Mouse (Mus musculus) neural tube, embryonic 15.5 days (tissue): ENCODE results near the gene Lmbr1l. TPM values are rescaled to one million over a fixed set of nuclear protein-coding genes. Genes with fewer than 3 reads are reported as not detected.

Source experiments
- ATAC-seq: fragments of 200-750 bp; cut with Nextera tagmentation; 2 replicates; pipeline ENCODE4 v1.8.0; 2017; ENCODE audit warnings: mild to moderate bottlenecking, moderate TSS enrichment, moderate library complexity; ENCODE audit not compliant: low FRiP score
- H3K27ac ChIP-seq: fragments of 300-500 bp; sonication (generic); replicated peaks from 2 replicates; pipeline ENCODE4 v1.5.1; 2015; ENCODE audit warnings: mild to moderate bottlenecking, inconsistent platforms
- H3K27me3 ChIP-seq: fragments of 300-500 bp; sonication (generic); replicated peaks from 2 replicates; pipeline ENCODE4 v1.6.1; 2015; ENCODE audit warnings: inconsistent platforms
- H3K36me3 ChIP-seq: fragments of 300-500 bp; sonication (generic); 2 replicates; pipeline ENCODE4 v1.6.1; 2015; ENCODE audit warnings: inconsistent platforms
- H3K4me1 ChIP-seq: fragments of 300-500 bp; sonication (generic); 2 replicates; pipeline ENCODE4 v1.6.1; 2015; ENCODE audit warnings: inconsistent platforms
- H3K4me2 ChIP-seq: fragments of 300-500 bp; sonication (generic); 2 replicates; pipeline ENCODE4 v1.6.1; 2015; ENCODE audit warnings: inconsistent platforms, mild to moderate bottlenecking, moderate library complexity
- H3K4me3 ChIP-seq: fragments of 300-500 bp; sonication (generic); replicated peaks from 2 replicates; pipeline ENCODE4 v1.5.1; 2015; ENCODE audit warnings: mild to moderate bottlenecking, inconsistent platforms
- H3K9ac ChIP-seq: fragments of 300-500 bp; sonication (generic); replicated peaks from 2 replicates; pipeline ENCODE4 v1.6.1; 2015; ENCODE audit warnings: mild to moderate bottlenecking, inconsistent platforms
- H3K9me3 ChIP-seq: fragments of 300-500 bp; sonication (generic); replicated peaks from 2 replicates; pipeline ENCODE4 v1.6.1; 2016; ENCODE audit warnings: inconsistent platforms
- WGBS: fragments of 180-500 bp; shearing (Covaris S2); methylation state at CpG from one replicate; pipeline ENCODE4 v1.1.7; 2015; ENCODE audit warnings: mixed read lengths; 5-methylcytosine and 5-hydroxymethylcytosine counted together
- polyA plus RNA-seq: library from polyadenylated mRNA; unstranded; fragments of >200 nt; fragmentation: Nextera tagmentation; extraction: Ambion mirVana; gene quantifications from 2 replicates; pipeline ENCODE4 v1.2.1, GENCODE M21; 2015

Lmbr1l gene
- polyA plus RNA-seq, 1 experiment from 2014 or later = 28.6 TPM

DNA sequence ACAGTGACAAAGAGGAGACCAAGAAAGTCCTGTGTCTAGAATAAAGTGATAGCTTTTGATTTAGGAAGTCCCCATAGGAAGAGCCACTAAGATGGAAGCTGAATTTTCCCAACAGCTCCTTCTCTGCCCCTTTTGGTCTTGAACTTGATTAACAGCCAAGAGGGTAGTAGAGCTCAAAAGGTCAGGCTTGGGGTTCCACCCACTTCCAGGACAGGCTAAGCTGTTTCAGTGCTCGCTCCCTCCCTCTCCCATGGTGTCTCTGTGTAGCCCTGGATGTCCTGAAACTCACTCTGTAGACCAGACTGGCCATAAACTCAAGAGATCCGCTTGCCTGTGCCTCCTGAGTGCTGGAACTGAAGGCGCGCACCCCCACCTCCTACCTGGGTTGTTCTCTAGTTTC is 2.0 kb downstream of the Lmbr1l start:
- peaks cover 23% of the 10 kb centered on the region for H3K36me3 ChIP-seq
- no peaks in the 10 kb centered on the region for H3K27me3 ChIP-seq
- H3K27ac ChIP-seq = no peak overlapping the region
- peak overlapping the region; percentile 90 for H3K4me3 ChIP-seq
- peak overlapping the region; percentile 83 for H3K9ac ChIP-seq
- ATAC-seq = no peak
- peak overlapping the region; percentile 81 for H3K4me2 ChIP-seq
- H3K9me3 ChIP-seq = no peaks in the 10 kb centered on the region
- peaks cover 30% of the 10 kb centered on the region for H3K4me1 ChIP-seq
- 79% methylated on average over 4 of the region's 4 CpGs for WGBS

DNA sequence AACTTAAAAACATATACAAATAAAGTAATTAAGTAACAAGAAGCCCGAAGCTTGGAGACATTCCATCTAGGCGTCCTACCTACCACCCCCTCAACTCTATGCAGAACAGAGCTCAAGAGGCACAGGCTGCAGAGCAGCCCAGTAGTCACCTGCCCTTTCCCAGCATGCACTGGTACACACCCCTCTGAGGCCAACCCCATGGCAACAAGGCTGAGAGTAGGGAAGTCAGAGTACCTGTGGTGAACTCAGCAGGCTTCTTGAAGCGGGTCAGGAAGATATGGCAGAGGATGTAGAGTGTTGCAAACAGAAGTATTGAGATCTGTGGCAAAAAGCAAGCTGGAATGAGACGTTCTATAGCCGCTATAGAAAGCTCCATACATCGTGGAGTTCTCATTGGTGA is 3.1 kb downstream of the Lmbr1l start:
- peaks cover 30% of the 10 kb centered on the region for H3K4me1 ChIP-seq
- H3K9me3 ChIP-seq = no peaks in the 10 kb centered on the region
- no peak overlapping the region for H3K4me3 ChIP-seq
- WGBS = 96% methylated on average over 6 of the region's 6 CpGs
- no peak overlapping the region for H3K9ac ChIP-seq
- H3K27me3 ChIP-seq = no peaks in the 10 kb centered on the region
- no peak overlapping the region for H3K4me2 ChIP-seq
- no peak overlapping the region for H3K27ac ChIP-seq
- peaks cover 33% of the 10 kb centered on the region for H3K36me3 ChIP-seq
- ATAC-seq = no peak

DNA sequence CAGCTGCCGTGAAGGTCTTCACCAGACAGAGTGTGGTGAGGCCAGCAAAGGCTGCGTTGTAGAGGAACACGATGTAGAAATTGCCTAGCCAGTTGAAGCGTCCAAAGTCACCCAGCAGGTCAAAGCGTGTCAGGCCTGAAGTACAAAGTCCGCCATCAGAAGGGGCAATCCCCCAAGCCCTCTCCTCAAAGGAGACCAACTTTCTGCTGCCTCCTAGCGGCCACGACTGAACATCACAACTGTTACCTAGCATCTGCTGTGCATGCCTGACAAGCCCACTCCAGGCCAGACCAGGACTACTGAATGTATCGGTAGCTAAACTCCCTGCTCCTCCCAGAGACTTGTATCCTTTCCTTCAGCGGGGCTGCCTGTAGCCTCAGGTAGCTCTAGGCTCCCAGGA is 13.3 kb downstream of the Lmbr1l start:
- 27% methylated on average over 10 of the region's 10 CpGs for WGBS
- Histone ChIP-seq H3K9ac (no peak overlapping the region), H3K4me1 (no peaks in the 10 kb centered on the region), H3K9me3 (no peaks in the 10 kb centered on the region), H3K27me3 (peaks cover 11% of the 10 kb centered on the region), H3K36me3 (peaks cover 58% of the 10 kb centered on the region), H3K27ac (no peak overlapping the region), H3K4me2 (no peak overlapping the region), H3K4me3 (no peak overlapping the region)
- ATAC-seq = no peak

DNA sequence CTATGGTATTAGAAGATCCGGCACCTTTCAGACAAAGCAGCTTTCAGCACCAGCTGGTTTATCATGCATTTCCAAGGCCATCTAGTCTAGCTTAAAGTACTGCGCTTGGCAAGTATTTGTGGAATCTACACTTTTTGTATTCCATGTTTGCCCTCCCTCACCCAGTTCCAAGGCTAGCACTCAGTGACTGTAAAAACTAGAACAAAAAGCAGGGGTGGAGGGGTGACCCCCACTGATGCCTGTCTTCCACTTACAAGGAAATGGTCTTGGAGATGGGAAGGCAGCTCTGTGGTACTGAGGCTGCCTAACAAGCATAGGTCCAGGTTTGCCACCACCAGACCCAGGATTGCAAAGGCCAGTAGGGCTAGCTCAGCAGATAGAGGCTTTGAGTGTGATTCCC is 15.4 kb downstream of the Lmbr1l start:
- Histone ChIP-seq H3K9me3 (no peaks in the 10 kb centered on the region), H3K27ac (no peak overlapping the region), H3K27me3 (peaks cover 32% of the 10 kb centered on the region), H3K4me3 (no peak overlapping the region), H3K4me1 (peaks cover 10% of the 10 kb centered on the region), H3K4me2 (no peak overlapping the region), H3K9ac (no peak overlapping the region), H3K36me3 (peaks cover 37% of the 10 kb centered on the region)
- ATAC-seq = no peak
- 96% methylated on average over 2 of the region's 2 CpGs for WGBS

DNA sequence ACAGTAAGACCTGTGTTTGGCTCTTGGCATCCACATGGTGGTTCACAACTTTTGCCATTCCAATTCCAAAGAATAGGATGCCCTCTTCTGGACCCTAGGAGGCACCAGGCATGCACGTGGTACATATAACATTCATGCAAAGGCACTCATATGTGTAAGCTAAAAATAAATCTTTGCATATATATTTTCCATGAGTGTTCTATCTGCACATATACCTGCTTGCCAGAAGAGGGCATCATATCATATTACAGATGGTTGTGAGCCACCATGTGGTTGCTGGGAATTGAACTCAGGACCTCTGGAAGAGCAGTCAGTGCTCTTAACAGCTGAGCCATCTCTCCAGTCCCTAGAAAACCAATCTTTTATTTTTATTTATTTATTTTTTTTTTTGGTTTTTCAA is 16.5 kb downstream of the Lmbr1l start:
- no peak overlapping the region for H3K27ac ChIP-seq
- peaks cover 27% of the 10 kb centered on the region for H3K36me3 ChIP-seq
- no peak overlapping the region for H3K9ac ChIP-seq
- WGBS = 68% methylated on average over 1 of the region's 1 CpGs
- peaks cover 42% of the 10 kb centered on the region for H3K27me3 ChIP-seq
- H3K4me3 ChIP-seq = no peak overlapping the region
- H3K4me2 ChIP-seq = no peak overlapping the region
- H3K9me3 ChIP-seq = no peaks in the 10 kb centered on the region
- ATAC-seq = no peak
- peaks cover 13% of the 10 kb centered on the region for H3K4me1 ChIP-seq

DNA sequence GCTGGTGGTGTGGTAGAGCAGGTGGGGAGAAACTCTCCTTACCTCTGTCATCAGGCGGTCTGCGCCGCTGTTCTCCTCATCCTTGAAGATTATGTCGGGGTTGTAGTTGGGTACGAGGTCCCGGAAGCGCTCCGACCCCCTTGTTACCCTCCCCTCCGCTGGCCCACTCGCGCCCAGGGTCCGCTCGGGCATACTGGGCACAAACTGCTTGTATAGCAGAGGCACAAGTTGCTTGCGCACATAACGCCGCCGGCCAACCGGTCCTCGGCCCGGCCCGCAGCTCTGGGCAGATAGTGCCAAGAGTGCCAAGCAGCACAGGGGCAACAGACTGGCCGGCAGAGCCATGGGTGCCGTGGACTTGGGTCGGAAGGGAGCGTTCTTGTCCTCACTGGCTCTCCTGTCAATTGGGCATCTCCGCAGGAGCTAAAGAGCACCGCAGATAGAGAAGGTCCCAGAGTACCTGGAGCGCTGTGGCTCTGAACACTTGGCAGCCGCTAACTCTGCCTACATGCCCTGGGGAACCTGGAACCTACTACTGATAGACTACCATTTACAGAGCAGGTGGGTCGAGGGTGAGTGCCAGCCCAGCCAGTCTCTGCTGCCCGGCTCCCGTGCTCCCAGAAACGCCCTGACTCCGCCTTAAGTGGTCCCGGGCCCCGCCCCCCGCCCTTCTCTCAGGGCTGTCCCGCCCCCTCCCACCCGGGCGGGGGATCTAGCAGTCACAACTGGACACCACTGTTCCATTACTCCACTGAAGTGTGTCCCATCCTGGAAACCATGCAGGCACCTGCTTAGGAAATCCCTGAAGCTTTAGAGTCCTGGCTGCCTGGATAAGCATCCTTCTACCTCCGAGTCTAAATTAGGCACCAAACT is 19.9 kb downstream of the Lmbr1l start, which contains the start of gene Dhh:
Dhh (minus strand) TSS at position 613 of the 873 bp plus-strand sequence.
- ATAC-seq = no peak
- Histone ChIP-seq H3K9ac (0 out of 2 replicates have a peak within 1 kb of the TSS, but pooled peaks have one; percentile 17), H3K9me3 (no peaks in the 10 kb centered on the region), H3K36me3 (peaks cover 4% of the 10 kb centered on the region; the same call in 1 of the 2 replicates), H3K4me1 (peaks cover 43% of the 10 kb centered on the region), H3K27me3 (peaks cover 76% of the 10 kb centered on the region), H3K4me3 (peak within 1 kb of the TSS; percentile 22), H3K27ac (no peak within 1 kb of the TSS), H3K4me2 (peak within 1 kb of the TSS; percentile 36)
- WGBS = 1% methylated on average over 39 of the region's 41 CpGs

DNA sequence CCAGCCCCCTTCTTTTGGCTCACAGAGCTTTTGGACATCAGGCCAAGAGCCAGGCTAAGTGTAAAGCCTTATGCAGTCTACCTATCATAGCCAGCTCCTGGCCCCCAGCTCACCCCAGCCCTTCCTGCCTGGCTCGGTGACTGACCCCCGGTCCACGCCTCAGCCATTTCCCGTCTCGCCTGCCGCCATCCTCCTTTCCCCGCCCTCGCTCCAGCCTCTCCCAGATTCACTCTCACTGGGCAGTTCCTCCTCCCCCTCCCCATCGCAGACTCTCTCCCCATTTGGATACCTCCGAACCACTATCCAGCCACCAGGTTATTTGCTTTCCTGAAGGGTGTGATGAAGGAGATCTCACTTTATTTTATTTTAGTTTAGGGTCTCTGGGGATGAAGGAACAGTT is 20.5 kb downstream of the Lmbr1l start:
- Histone ChIP-seq H3K27ac (no peak overlapping the region), H3K27me3 (peaks cover 83% of the 10 kb centered on the region), H3K4me2 (peak overlapping the region; percentile 36; the same call in 1 of the 2 replicates), H3K9me3 (no peaks in the 10 kb centered on the region), H3K9ac (0 out of 2 replicates have a peak overlapping the region, but pooled peaks have one; percentile 17), H3K4me3 (peak overlapping the region; percentile 22), H3K4me1 (peaks cover 43% of the 10 kb centered on the region), H3K36me3 (no peaks in the 10 kb centered on the region)
- ATAC-seq = no peak
- WGBS = 5% methylated on average over 10 of the region's 10 CpGs

DNA sequence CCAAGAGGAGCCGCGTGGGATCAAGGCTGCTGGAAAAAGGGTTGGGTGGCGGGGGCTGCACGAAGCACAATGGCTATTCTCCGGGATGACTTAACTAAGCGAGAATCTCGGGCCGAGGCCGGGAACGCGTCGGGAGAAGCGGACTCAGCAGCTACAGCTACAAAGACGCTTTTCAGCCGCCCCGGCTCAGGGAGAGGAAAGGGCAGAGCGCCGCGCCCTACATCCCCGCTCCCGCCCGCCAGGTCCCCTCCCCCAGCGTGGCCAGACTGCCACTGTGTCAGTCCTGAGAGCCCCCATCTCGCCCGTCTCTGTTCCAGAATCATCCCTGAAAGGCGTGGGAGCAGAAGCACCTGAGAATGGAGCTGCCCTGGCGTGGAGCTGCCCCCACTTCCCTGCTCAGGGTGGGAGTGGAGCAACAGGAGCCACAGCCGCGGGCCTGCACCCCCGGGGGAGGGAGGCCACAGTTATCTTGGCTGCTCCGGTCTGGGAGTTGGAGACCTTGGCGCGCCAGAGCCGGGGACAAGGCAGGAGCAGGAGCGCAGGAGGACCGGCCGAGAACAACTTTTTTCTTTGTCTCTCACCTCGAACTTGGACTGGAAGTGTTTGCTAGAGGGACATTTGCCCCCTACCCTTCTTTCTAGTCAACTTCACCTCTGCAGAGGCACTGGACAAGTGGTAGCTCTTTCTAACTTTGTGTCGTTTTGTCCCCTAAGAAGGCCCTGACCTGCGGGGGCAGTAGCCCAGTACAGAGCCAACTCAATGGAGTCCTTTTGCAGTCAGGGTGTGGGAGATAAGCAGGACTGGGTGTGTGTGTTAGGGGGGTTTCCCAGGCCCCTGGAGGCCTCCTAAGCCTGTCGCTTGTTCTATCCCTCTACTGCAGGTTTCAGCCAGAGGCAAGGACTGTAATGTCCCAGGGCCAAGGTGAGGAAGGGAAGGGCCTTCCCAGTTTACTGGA is 22.1 kb downstream of the Lmbr1l start:
- ATAC-seq = no peak
- WGBS = 2% methylated on average over 41 of the region's 41 CpGs
- H3K4me3 ChIP-seq = peak overlapping the region; percentile 49
- H3K27me3 ChIP-seq = peaks cover 92% of the 10 kb centered on the region
- no peaks in the 10 kb centered on the region for H3K9me3 ChIP-seq
- H3K4me1 ChIP-seq = peaks cover 47% of the 10 kb centered on the region
- H3K9ac ChIP-seq = peak overlapping the region; percentile 33; the same call in 1 of the 2 replicates
- H3K4me2 ChIP-seq = peak overlapping the region; percentile 96
- no peaks in the 10 kb centered on the region for H3K36me3 ChIP-seq
- H3K27ac ChIP-seq = no peak overlapping the region

DNA sequence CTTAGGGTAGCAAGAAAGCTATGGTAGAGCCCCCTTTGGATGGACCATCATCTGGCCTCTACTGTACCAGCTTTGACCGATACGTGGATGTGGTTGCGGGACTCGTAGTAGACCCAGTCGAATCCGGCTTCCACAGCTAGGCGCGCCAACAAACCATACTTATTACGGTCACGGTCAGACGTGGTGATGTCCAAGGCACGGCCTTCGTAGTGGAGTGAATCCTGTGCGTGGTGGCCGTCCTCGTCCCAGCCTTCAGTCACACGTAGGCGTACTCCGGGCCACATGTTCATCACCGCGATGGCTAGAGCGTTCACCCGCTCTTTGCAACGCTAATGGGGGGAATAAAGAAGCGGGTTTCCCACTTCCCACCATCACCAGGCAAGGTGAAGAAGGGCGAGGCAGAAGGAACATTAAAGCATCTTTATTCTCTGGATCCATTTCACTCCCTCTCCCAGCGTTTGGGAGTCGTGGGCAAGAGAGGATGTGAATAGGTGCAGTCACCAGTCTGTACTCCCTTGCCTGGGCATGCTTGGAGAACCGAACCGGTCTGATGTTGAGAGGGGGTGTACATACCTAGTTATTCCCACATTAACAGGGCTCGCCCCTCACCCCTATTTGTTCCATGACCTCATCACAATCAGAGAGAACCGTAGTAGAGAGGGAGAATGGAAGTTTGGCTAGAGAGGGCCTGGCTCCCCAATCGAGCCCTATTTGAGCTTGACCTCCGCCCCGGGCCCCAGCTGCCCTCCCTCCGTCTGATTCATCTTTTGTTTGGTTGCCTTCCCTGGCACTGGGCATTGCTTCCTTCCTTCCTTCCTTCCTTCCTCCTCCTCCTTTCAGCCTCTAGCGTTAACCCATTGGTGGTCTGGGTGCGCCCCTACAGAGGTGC is 23.0 kb downstream of the Lmbr1l start:
- Histone ChIP-seq H3K4me2 (peak overlapping the region; percentile 96), H3K4me3 (peak overlapping the region; percentile 49), H3K4me1 (peaks cover 47% of the 10 kb centered on the region), H3K9me3 (no peaks in the 10 kb centered on the region), H3K9ac (peak overlapping the region; percentile 33; the same call in 1 of the 2 replicates), H3K27me3 (peaks cover 85% of the 10 kb centered on the region), H3K27ac (no peak overlapping the region), H3K36me3 (no peaks in the 10 kb centered on the region)
- WGBS = 2% methylated on average over 38 of the region's 38 CpGs
- ATAC-seq = no peak

DNA sequence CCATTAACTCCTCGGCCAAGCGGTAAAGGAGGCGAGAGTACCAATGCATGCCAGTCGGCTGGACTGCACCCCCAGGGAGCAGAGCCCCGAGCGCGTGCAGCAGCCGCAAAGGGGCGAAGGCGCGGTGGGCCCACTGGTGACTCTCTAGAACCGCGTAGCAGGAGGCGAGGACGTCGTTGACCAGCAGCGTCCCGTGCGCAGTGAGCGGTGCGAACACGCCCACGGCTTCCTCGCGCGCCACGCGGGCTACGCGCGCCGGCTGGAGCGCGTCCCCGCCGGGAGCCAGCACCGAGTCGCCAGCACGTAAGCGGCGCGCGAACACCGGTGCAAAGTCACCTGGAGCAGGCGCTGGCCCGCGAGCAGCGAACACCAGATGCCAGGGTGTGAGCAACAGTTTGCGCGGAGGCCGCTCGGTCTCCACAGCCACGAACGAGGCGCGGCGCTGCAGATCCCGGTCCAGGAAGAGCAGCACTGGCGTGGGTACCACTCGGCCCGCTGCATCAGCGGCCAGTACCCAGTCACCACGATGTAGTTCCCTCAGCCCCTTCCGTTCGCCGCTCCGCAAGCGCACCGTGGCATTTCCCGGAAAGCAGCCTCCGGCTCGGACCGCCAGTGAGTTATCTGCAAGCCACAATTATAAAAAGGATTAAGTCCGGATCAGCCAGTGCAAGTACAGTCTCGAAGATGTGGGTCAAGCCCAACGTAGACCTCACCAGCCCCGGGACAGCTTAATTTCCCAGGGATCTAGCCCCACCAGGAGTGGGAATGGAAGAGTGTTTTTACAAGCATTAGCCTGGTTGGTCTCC is 23.9 kb downstream of the Lmbr1l start, which contains the start of gene Rhebl1:
Rhebl1 (minus strand) TSS at position 601 of the 806 bp plus-strand sequence.
- H3K27ac ChIP-seq = no peak within 1 kb of the TSS
- H3K9me3 ChIP-seq = no peaks in the 10 kb centered on the region
- H3K36me3 ChIP-seq = no peaks in the 10 kb centered on the region
- H3K9ac ChIP-seq = peak within 1 kb of the TSS; percentile 21; the same call in 1 of the 2 replicates
- peak within 1 kb of the TSS; percentile 96 for H3K4me2 ChIP-seq
- peaks cover 76% of the 10 kb centered on the region for H3K27me3 ChIP-seq
- 0 out of 2 replicates have a peak, but pooled peaks have one; percentile 17 for ATAC-seq
- peaks cover 47% of the 10 kb centered on the region for H3K4me1 ChIP-seq
- H3K4me3 ChIP-seq = peak within 1 kb of the TSS; percentile 49
- under 1% methylated on average over 72 of the region's 77 CpGs for WGBS
